Mouse (Mus musculus): ENCODE data around the gene Kcnma1. TPM values are rescaled to one million over a fixed set of nuclear protein-coding genes. Genes with fewer than 3 reads are reported as not detected.

Kcnma1 gene
- polyA plus RNA-seq, 1 experiment from 2014 or later = 0.39 TPM

GRCm38 (mm10) chr14:23522606-23523159 lies 491.6 kb downstream of the Kcnma1 start:
- no peaks in the 10 kb centered on the region for H3K27me3 ChIP-seq (ENCODE audit: control insufficient read depth, insufficient read depth, low read length)
- no peaks in the 10 kb centered on the region for H3K9me3 ChIP-seq (replicated peaks; ENCODE audit: control insufficient read depth, low read length)
- H3K4me1 ChIP-seq (ENCODE audit: control insufficient read depth, insufficient read depth, low read length) = no peaks in the 10 kb centered on the region
- no peak overlapping the region for H3K9ac ChIP-seq (ENCODE audit: low read depth, low read length)
- no peak overlapping the region for H3K27ac ChIP-seq (ENCODE audit: low read depth, low read length)
- no peak for ATAC-seq (replicated peaks; ENCODE audit: insufficient number of reproducible peaks, low FRiP score, low TSS enrichment)
- H3K36me3 ChIP-seq (ENCODE audit: control insufficient read depth, insufficient read depth, low read length) = no peaks in the 10 kb centered on the region
- no peak overlapping the region for H3K4me3 ChIP-seq (ENCODE audit: low read depth, low read length)
- 70% methylated on average over 4 of the region's 4 CpGs for WGBS (ENCODE audit: insufficient replicate concordance)
- H3K4me2 ChIP-seq = no peak overlapping the region

GRCm38 (mm10) chr14:23521080-23521684 lies 493.1 kb downstream of the Kcnma1 start:
- no peaks in the 10 kb centered on the region for H3K4me1 ChIP-seq (ENCODE audit: control insufficient read depth, insufficient read depth, low read length)
- no peak overlapping the region for H3K4me3 ChIP-seq (ENCODE audit: low read depth, low read length)
- H3K4me2 ChIP-seq = no peak overlapping the region
- no peaks in the 10 kb centered on the region for H3K27me3 ChIP-seq (ENCODE audit: control insufficient read depth, insufficient read depth, low read length)
- no peak for ATAC-seq (replicated peaks; ENCODE audit: insufficient number of reproducible peaks, low FRiP score, low TSS enrichment)
- WGBS (ENCODE audit: insufficient replicate concordance) = 51% methylated on average over 10 of the region's 10 CpGs
- no peak overlapping the region for H3K27ac ChIP-seq (ENCODE audit: low read depth, low read length)
- H3K9ac ChIP-seq (ENCODE audit: low read depth, low read length) = no peak overlapping the region
- H3K9me3 ChIP-seq (replicated peaks; ENCODE audit: control insufficient read depth, low read length) = no peaks in the 10 kb centered on the region
- H3K36me3 ChIP-seq (ENCODE audit: control insufficient read depth, insufficient read depth, low read length) = no peaks in the 10 kb centered on the region

GRCm38 (mm10) chr14:23517374-23517773 lies 496.9 kb downstream of the Kcnma1 start:
- Histone ChIP-seq H3K4me1 (ENCODE audit: control insufficient read depth, insufficient read depth, low read length) (no peaks in the 10 kb centered on the region), H3K27me3 (ENCODE audit: control insufficient read depth, insufficient read depth, low read length) (no peaks in the 10 kb centered on the region), H3K4me3 (ENCODE audit: low read depth, low read length) (no peak overlapping the region), H3K36me3 (ENCODE audit: control insufficient read depth, insufficient read depth, low read length) (no peaks in the 10 kb centered on the region), H3K4me2 (no peak overlapping the region), H3K9me3 (replicated peaks; ENCODE audit: control insufficient read depth, low read length) (no peaks in the 10 kb centered on the region), H3K27ac (ENCODE audit: low read depth, low read length) (no peak overlapping the region), H3K9ac (ENCODE audit: low read depth, low read length) (no peak overlapping the region)
- WGBS (ENCODE audit: insufficient replicate concordance) = 77% methylated on average over 2 of the region's 2 CpGs
- no peak for ATAC-seq (replicated peaks; ENCODE audit: insufficient number of reproducible peaks, low FRiP score, low TSS enrichment)

GRCm38 (mm10) chr14:23509792-23510191 lies 504.5 kb downstream of the Kcnma1 start:
- Histone ChIP-seq H3K9me3 (replicated peaks; ENCODE audit: control insufficient read depth, low read length) (no peaks in the 10 kb centered on the region), H3K9ac (ENCODE audit: low read depth, low read length) (no peak overlapping the region), H3K4me2 (no peak overlapping the region), H3K27me3 (ENCODE audit: control insufficient read depth, insufficient read depth, low read length) (no peaks in the 10 kb centered on the region), H3K27ac (ENCODE audit: low read depth, low read length) (no peak overlapping the region), H3K36me3 (ENCODE audit: control insufficient read depth, insufficient read depth, low read length) (no peaks in the 10 kb centered on the region), H3K4me1 (ENCODE audit: control insufficient read depth, insufficient read depth, low read length) (no peaks in the 10 kb centered on the region), H3K4me3 (ENCODE audit: low read depth, low read length) (no peak overlapping the region)
- no peak for ATAC-seq (replicated peaks; ENCODE audit: insufficient number of reproducible peaks, low FRiP score, low TSS enrichment)
- WGBS (ENCODE audit: insufficient replicate concordance) = 66% methylated on average over 5 of the region's 5 CpGs

GRCm38 (mm10) chr14:23502236-23502790 lies 512.0 kb downstream of the Kcnma1 start:
- ATAC-seq (replicated peaks; ENCODE audit: insufficient number of reproducible peaks, low FRiP score, low TSS enrichment) = no peak
- Histone ChIP-seq H3K4me1 (ENCODE audit: control insufficient read depth, insufficient read depth, low read length) (peaks cover 5% of the 10 kb centered on the region), H3K27ac (ENCODE audit: low read depth, low read length) (no peak overlapping the region), H3K4me3 (ENCODE audit: low read depth, low read length) (no peak overlapping the region), H3K36me3 (ENCODE audit: control insufficient read depth, insufficient read depth, low read length) (no peaks in the 10 kb centered on the region), H3K9ac (ENCODE audit: low read depth, low read length) (no peak overlapping the region), H3K27me3 (ENCODE audit: control insufficient read depth, insufficient read depth, low read length) (no peaks in the 10 kb centered on the region), H3K4me2 (peak overlapping the region; percentile 25; the same call in 1 of the 2 replicates), H3K9me3 (replicated peaks; ENCODE audit: control insufficient read depth, low read length) (no peaks in the 10 kb centered on the region)
- 24% methylated on average over 8 of the region's 8 CpGs for WGBS (ENCODE audit: insufficient replicate concordance)

GRCm38 (mm10) chr14:23496801-23497200 lies 517.5 kb downstream of the Kcnma1 start:
- no peak overlapping the region for H3K9ac ChIP-seq (ENCODE audit: low read depth, low read length)
- H3K4me3 ChIP-seq (ENCODE audit: low read depth, low read length) = no peak overlapping the region
- H3K4me1 ChIP-seq (ENCODE audit: control insufficient read depth, insufficient read depth, low read length) = no peaks in the 10 kb centered on the region; the same call in 1 of the 2 replicates
- WGBS (ENCODE audit: insufficient replicate concordance) = 80% methylated on average over 3 of the region's 3 CpGs
- H3K36me3 ChIP-seq (ENCODE audit: control insufficient read depth, insufficient read depth, low read length) = no peaks in the 10 kb centered on the region
- H3K4me2 ChIP-seq = no peak overlapping the region
- H3K27ac ChIP-seq (ENCODE audit: low read depth, low read length) = no peak overlapping the region
- H3K27me3 ChIP-seq (ENCODE audit: control insufficient read depth, insufficient read depth, low read length) = no peaks in the 10 kb centered on the region
- no peaks in the 10 kb centered on the region for H3K9me3 ChIP-seq (replicated peaks; ENCODE audit: control insufficient read depth, low read length)
- no peak for ATAC-seq (replicated peaks; ENCODE audit: insufficient number of reproducible peaks, low FRiP score, low TSS enrichment)

- ATAC-seq (replicated peaks; ENCODE audit: insufficient number of reproducible peaks, low FRiP score, low TSS enrichment) = no peak
- H3K9me3 ChIP-seq (replicated peaks; ENCODE audit: control insufficient read depth, low read length) = no peaks in the 10 kb centered on the region
- no peaks in the 10 kb centered on the region for H3K27me3 ChIP-seq (ENCODE audit: control insufficient read depth, insufficient read depth, low read length)
- H3K9ac ChIP-seq (ENCODE audit: low read depth, low read length) = no peak overlapping the region
- no peaks in the 10 kb centered on the region for H3K4me1 ChIP-seq (ENCODE audit: control insufficient read depth, insufficient read depth, low read length)
- H3K4me2 ChIP-seq = no peak overlapping the region
- H3K36me3 ChIP-seq (ENCODE audit: control insufficient read depth, insufficient read depth, low read length) = no peaks in the 10 kb centered on the region
- H3K27ac ChIP-seq (ENCODE audit: low read depth, low read length) = no peak overlapping the region
- 76% methylated on average over 4 of the region's 4 CpGs for WGBS (ENCODE audit: insufficient replicate concordance)
- H3K4me3 ChIP-seq (ENCODE audit: low read depth, low read length) = no peak overlapping the region
Measured at GRCm38 (mm10) chr14:23496236-23496740, 518.0 kb downstream of the Kcnma1 start.

- no peak for ATAC-seq (replicated peaks; ENCODE audit: insufficient number of reproducible peaks, low FRiP score, low TSS enrichment)
- Histone ChIP-seq H3K4me2 (no peak overlapping the region), H3K27me3 (ENCODE audit: control insufficient read depth, insufficient read depth, low read length) (no peaks in the 10 kb centered on the region), H3K36me3 (ENCODE audit: control insufficient read depth, insufficient read depth, low read length) (no peaks in the 10 kb centered on the region), H3K4me1 (ENCODE audit: control insufficient read depth, insufficient read depth, low read length) (no peaks in the 10 kb centered on the region), H3K9ac (ENCODE audit: low read depth, low read length) (no peak overlapping the region), H3K9me3 (replicated peaks; ENCODE audit: control insufficient read depth, low read length) (no peaks in the 10 kb centered on the region), H3K4me3 (ENCODE audit: low read depth, low read length) (no peak overlapping the region), H3K27ac (ENCODE audit: low read depth, low read length) (no peak overlapping the region)
- 79% methylated on average over 3 of the region's 3 CpGs for WGBS (ENCODE audit: insufficient replicate concordance)
Measured at GRCm38 (mm10) chr14:23494496-23494800, 519.8 kb downstream of the Kcnma1 start.

Measured in heart, embryonic 11.5 days (tissue).